Mouse (Mus musculus) brain, embryonic 14.5 days (tissue): ENCODE results near the gene Klk13.

Experiments used
- CTCF ChIP-seq: fragments of 200-500 bp; IDR thresholded peaks from 2 replicates; pipeline ENCODE4 v1.5.1; 2012; ENCODE audit warnings: inconsistent platforms, mild to moderate bottlenecking, moderate library complexity, borderline replicate concordance; ENCODE audit not compliant: insufficient read depth, insufficient read length; ENCODE audit errors: extremely low read depth
- POLR2A ChIP-seq: fragments of 200-500 bp; IDR thresholded peaks from 2 replicates; pipeline ENCODE4 v1.6.1; 2012; ENCODE audit warnings: mild to moderate bottlenecking, inconsistent platforms, borderline replicate concordance; ENCODE audit not compliant: poor library complexity, insufficient read depth, insufficient read length, severe bottlenecking; ENCODE audit errors: extremely low read depth

GRCm38 (mm10) chr7:43668582-43668981 is 43.8 kb upstream of the Klk13 start:
- TF ChIP-seq CTCF = peak; percentile 40; the same call in 1 of the 2 replicates
- TF ChIP-seq POLR2A = no peak
